Mouse (Mus musculus) gastrocnemius, postnatal 10 days (tissue): ENCODE data around the gene Ripor2. TPM values are rescaled to one million over a fixed set of nuclear protein-coding genes. Genes with fewer than 3 reads are reported as not detected.

Experiments used
- DNase-seq: peaks from one replicate; pipeline ENCODE4 v3.0.0; 2021; ENCODE audit warnings: mixed read lengths
- long read RNA-seq, 2 experiments: library from polyadenylated mRNA; stranded (forward); transcript quantifications; one replicate each; pipeline ENCODE4 v2.0.0; 2021
- total RNA-seq, 2 experiments: library from RNA; stranded (reverse); gene quantifications; 2 replicates each; pipeline ENCODE4 v1.2.3; 2021

Ripor2 gene
- total RNA-seq, result 10 to 100 TPM; 10.2 to 11.9 TPM
- long read RNA-seq, experiment 1, partial matches to known transcripts, result 3 of 14 reads
- long read RNA-seq, experiment 1, other reads (novel, unspliced or antisense), result 11 of 14 reads
- long read RNA-seq, experiment 2, partial matches to known transcripts, result 2 of 7 reads
- long read RNA-seq, experiment 2, other reads (novel, unspliced or antisense), result 5 of 7 reads

DNA sequence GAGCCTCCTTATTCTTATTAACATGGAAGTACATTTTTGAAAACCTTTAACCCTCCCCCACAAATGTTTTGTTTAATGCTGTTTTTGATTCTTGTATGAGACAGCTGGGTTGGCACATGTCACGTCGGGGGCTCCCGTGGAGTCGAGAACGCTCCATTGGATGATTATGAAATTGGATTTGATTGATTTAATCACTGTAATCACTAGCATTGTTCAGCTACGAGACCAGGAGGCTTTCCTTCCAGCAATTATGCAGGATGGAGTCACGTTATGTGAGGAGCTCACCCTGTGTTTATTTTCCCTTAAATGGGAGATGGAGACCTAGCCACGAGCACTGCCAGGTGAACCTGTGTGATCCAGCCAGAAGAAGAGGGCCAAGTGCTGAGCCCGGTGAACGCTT is at the start of gene Ripor2:
Gene Ripor2 (plus strand): TSS at position 357 of the 400 bp plus-strand sequence.
- no peak for DNase-seq

DNA sequence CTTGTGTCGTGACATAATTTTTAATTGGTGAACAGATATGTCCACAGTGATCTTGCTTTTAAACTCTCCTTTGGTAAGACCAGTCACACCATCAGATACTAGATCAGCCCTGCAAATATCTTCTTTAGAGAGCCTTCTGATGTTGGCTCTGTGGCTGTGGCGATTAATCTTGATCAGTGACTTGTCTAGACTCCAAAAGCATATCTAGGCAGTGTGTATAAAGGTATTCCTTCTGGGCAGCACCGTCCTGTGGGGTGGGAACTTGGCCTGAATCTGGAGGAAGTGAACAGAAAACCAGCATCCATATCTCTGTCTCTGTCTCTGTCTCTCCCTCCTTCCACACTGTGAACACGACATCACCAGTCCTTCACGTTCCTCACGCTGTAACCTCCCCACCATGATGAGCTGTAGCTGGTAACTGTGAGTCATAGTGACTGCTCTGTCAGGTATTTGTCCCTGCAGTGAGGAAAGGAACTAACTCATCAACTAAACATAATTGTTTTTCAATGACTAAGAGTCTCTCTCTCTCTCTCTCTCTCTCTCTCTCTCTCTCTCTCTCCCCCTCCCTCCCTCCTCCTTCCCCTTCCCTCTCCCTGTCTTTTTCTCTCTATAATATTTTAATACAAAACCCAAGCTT is 45.3 kb upstream of the Ripor2 start:
- no peak for DNase-seq

DNA sequence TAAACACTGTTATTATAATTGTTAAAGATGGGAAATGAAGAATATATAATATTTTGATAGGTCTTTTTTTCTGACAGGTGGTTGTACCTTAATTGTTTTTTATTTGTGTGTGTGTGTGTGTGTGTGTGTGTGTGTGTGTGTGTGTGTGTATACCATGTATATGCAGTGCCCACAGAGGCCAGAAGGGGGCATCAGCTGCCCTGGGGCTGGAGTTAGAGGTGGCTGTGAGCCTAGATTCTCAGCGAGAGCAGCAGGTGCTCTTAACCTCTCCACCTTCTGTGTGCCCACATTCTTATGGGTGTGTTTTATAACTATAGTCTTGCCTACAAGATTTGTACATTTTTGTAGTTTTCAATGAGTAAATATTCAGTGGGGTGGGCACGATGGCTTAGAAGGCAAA is 44.0 kb upstream of the Ripor2 start:
- DNase-seq, result no peak

DNA sequence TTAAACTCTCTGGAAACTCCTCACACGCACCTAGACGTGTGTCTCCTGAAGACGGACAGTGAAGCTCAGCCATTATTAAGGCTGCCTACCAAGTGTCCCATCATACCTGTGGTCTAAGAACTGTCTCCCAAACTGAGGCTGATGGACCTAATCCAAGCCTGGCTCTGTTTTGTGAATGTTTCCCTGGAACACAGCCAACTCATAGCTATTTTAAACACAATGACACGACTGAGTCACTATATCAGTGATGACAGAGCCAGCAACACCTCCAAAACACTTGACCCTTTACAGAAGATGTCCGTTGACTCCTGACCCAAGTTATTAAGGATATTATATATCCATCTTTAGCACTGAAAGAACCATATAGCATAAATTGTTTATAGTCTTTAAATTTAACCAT is 43.0 kb upstream of the Ripor2 start:
- no peak for DNase-seq

DNA sequence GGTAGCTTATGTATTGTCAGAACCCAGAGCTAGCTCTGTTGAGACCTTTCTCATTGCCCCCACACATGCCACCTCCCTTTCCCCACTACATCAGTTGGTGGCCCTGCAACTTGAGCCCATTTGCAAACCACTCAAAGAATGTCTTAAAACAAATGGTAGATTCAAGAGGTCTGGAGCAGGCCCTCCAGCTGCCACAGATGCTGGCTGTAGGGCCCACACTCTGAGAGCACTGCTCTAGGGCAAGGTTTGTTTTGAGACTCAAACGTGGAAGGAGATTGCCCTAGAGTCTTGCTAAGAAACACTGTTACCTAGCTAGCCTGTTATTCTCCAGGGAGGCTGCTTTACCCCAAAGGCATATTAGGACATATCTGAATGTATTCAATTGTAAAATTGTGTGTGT is 36.3 kb upstream of the Ripor2 start:
- DNase-seq, result no peak

DNA sequence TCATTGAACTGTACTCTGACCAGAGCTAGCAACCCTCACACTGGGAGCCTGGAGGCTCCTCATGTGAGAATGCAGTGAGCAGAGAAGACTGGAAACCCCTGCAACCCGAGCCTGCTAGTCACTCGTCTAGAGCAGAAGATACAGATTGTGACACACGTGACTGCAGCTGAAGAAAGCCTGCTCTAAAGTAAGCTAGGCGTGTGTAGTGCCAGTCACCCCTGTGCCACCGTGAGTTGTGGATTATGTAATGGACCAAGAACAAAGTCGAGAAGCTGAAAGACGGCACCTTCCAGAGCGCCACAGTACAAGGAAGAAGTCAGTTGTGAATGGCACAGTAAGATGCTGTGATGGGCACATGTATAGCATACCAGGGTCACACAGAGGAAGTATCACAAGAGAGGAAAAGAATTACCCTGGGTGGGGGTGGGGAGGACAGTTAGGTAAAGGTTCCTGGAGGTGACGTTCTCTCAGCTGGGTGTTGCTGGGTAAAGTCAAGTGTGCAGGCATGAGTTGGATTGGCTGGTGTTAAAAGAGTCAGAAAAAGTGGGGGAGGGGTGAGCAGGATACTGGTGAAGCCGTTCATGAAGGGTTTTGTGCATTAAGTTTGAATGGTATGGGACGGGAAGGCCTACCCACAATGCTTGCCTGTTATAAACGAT is 35.1 kb upstream of the Ripor2 start:
- DNase-seq, result no peak

DNA sequence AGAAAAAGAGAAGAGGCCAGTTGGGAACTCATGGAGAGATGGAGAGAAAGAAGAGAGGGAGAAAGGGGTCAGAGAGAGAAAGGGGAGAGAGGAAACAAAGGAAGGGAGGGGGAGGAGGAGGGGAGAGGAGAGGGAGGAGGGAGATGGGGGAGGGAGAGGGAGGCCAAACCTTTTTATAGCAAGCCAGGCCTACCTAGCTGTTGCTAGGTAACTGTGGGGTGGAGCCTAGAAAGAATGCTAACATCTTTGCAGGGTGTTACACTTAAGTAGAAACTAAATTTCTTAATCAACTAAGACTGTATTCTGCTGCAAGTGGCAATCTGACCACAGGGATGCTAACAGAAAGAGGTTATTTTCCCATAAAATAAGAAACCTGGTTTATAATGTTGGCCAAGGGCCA is 33.1 kb upstream of the Ripor2 start:
- DNase-seq, result no peak

DNA sequence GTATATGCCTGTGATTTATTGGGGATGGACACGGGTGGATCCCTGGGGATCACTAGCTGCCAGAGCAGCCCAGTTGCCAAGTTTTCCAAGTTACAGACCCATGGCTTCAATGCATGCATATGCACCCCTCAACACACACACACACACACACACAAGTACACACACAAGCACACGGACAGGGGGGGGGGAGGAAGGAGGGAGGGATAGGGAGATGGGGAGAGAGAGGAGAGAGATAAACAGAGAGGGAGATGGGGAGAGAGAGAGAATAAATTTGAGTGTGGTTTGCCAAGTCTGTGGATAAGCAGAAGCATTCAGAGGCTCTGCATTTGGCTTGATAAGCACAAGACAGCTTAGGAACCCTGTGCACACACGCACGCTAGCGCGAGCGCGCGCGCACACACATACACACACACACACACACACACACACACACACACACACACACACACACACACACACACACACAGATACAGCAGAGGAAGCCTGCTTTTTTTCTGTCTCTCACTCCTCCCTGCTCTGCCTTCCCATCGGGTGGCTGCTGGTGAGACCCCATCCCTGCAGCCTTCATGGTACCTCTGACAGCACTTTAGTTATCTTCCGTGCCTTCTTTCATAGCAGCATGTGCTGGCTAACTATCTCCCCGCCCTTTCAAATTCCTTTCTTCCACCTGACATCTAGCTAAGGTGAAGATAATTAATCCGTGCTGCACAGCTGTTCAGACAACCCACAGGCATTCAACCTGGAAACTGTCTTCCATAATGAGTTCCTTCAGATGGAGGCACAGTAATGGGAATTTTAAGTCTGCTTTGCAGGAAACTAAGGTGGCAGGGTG is 30.7 kb upstream of the Ripor2 start:
- no peak for DNase-seq

DNA sequence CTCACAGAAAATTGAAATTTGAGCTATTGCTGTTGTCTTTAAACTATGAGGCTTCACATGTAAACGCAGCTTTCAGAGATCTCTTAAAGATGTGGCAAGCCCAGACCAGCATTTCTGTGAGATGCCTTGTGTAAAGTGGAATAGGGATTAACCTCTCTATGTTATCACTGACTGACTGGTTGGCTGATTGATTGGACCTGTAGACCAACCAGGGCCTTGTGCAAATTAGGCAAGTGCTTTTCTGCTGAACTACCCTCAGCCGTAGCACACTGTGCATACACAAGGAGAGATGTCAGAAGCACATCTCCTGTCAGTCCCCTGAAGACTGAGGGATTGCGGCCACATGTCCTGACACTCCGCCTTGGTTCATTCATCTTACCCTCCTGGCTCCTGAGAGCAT is 29.9 kb upstream of the Ripor2 start:
- no peak for DNase-seq

DNA sequence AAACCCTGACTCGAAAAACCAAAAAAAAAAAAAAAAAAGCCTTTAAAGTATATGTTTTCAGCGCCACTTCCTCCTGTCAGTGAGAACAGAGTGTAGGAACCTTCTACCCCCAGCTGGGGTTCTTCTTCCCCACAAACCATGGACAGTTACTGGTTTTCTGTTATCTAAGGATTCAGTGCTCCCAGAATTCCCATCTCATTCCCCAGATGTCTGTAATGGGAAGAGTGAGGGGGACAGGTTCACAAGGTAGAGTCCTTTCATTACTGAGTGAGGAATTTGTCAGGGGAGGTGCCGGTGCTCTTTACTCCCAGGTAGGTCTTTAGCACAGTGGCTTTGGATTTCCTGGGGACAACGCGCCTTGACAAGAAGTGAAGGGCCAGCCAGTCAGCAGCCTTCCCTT is 20.6 kb upstream of the Ripor2 start:
- no peak for DNase-seq

DNA sequence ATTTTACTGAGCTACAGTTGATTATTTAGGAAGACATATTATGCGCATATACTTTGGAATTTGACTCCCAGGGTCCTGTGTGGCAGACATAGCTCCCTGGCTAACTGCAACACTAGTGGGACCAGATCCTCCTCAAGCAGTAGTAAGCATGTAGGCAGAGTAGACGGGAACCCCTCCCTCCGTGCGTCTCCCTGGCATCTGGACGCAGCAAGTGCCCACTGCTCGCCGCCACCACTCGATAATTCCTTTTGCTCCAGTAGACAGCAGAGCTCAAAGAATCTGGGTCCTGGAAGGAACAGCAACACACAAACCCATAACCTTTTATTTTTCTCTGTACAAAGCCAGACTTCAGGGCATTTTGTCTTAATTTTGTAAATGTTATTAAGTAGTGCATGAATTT is 17.3 kb upstream of the Ripor2 start:
- DNase-seq, result no peak

DNA sequence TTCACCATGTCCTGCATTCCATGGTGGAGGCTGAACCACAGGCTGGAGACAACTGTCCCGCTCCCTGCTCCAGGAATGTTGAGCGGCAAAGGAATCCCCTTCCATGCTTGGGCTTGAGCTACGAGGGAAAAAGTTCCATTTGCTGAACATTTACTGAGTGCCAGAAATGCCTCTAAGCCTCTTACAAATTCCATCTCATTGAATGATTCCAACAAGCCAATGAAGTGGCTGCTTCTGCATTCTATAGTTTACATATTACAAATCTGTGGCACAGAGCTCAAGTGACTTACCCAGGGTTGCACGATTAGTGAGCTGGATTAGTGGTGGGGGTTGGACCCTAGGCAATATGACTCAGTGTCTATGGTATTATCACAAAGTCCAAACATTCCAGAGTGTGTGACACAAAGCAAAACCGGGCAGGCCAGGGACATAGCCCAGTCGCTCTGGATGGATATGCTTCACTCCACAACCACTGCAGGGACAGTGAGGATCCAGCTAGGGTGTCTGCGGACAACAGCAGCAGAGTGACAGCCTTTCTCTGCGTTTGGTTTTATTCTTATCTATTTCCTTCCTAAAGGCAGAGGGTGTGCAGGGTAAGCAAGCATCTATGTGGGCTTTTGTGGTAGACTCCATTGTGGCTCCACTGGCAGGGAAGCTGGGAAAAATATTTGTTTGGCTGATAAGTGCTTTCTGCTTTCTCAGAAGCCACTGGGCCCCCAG is 16.6 kb upstream of the Ripor2 start:
- no peak for DNase-seq

DNA sequence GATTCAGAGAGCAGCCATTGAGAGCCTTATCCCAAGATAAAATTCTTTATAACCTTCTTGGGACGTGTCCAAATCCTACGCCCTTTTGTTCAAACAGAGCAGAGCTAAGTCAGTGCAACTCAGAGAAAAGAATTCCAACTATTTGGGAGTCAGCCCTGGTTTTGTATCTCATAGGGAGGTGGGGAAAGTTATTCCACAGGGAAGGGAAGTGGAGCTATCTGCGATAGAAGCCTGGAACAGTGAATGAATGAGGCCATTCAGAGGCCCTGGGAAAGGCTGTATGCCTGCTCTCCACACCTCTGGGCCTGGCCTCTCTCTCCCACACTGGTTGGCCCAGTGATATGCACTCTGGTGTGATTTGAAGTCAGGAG is 16.1 kb upstream of the Ripor2 start:
- no peak for DNase-seq

DNA sequence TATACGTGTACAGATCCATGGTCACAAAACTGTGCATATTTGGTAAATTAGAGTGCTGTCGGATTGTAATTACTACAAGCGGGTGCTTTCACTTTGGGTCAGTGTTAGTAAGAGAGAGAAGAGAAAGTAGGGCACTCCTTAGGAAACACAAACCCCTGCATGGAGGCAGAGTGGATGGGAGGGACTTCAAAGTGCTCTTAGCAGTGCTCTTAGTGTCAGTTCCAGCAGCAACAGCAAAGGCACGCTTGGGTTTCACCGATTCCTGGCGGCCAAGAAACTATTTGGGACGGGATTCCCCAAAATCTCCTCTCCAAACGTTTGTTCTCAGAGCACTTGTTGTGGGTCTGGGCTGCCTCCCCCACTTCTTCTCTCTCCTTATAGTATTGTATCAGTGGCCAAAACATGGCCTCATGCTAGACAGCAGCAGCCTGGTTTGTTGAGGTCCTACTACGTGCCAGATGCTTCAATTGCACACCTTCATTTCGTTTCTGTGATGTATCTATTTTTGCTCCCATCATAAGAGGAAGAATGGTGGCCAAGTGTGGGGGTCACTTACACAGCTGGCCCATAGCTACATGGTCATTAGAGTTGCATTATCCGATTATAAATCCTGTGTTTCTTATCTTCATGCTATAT is 14.7 kb upstream of the Ripor2 start:
- DNase-seq, result no peak

DNA sequence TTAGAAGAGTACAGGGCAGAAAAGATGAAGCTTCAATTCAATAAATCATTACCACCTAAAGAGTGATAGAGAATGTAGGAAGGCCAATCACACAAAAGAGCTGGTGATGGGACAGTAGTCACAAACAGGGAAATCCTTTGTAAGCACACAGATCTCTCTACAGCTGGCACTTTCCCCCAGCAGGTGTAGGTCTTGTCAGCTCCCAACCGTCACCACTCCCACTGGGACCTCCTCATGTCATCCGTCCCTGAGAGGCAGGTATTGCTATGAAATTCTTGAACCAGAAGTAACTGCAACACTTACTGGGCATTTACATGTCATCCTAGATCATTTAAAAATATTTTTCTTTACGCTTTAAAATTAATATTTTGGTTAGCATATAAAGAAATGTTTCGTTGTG is 12.9 kb upstream of the Ripor2 start:
- DNase-seq, result no peak

DNA sequence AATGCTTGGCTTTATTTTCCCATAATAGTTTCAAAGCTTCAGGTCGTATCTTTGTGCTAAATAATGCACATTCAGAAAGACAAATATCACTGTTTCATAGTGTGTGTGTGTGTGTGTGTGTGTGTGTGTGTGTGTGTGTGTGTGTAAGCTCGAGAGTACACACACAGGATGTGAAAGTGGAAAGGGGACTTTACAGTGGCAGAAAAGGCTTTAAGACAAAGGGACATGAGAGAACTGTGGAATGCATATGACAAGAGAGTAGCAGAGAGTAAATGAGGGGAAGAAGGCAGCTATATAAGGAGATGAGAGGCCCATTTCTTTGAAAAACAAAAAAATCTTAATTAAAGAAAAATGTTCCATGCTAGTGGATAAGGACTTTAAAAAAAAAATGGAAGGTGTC is 11.3 kb upstream of the Ripor2 start:
- no peak for DNase-seq

DNA sequence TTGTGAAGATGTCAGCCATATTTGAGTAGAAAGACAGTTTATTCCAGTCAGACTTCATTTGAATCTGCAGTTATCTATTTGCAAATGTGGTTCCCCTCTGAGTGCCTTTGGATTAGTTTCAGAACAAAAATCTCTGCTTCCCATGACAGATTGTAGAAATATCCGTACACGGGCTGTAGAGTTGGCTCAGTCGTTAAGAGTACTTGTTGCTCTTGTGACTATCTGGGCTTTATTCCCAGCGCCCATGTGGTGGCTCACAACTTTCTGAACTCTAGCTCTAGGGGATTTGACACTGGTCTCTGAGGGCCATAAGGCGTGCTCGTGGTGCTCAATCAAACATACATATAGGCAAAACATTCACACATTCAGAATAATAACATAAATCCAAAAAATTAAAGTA is 10.1 kb upstream of the Ripor2 start:
- no peak for DNase-seq

DNA sequence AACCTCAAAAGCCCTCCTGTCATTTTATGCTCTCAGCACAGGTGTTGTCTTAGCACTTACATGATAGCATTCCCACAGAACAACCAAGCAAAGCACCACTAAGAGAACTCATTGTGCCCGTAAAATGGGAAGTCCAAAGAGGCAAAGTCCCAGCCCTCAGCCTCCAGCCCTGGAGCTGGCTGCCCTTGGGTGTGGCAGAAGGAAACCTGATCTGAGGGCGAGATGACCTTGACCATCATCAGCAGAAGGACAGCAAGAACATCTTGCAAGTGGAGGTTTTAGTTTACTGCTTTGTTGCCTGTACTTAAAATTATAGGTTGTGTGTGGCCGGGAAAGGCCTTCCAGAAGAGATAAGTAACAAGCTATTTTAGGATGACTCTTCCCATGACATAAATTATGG is 6.9 kb upstream of the Ripor2 start:
- no peak for DNase-seq

DNA sequence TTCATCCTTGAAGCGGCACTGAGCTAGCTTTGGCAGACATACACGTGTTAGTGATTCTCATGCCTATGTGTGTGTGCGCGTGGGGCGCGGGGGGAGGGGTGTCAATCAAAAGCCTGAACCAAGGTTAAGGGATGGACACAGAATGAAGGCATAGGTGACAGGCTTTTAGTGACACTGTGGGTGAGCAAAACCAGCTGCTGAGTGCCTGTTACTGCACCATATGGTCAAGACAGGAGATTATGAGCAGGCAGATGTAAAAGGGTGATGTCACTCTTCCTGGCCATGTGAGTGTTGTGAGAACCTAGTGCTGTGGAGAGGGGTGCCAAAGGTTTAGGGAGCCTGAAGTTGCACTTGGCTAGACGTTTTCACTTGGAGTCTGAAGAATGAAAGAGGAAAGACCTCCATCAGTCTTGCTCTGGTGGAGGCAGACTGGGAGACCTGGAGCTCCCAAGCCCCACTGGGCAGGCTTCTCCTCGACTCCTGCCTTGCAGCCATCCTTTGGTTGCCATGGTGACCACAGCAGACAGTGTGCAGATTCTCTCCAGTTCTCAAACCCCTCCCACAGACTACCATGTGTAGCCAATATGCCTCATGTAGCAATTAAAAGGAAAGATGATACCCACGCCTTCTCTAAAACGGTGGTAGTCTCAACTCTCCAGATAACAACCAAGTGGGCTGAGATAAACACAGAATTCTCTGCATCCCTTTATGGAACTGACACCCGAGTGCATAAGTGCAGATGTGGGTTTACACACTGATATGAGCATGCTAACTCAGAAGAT is 5.5 kb upstream of the Ripor2 start:
- no peak for DNase-seq

DNA sequence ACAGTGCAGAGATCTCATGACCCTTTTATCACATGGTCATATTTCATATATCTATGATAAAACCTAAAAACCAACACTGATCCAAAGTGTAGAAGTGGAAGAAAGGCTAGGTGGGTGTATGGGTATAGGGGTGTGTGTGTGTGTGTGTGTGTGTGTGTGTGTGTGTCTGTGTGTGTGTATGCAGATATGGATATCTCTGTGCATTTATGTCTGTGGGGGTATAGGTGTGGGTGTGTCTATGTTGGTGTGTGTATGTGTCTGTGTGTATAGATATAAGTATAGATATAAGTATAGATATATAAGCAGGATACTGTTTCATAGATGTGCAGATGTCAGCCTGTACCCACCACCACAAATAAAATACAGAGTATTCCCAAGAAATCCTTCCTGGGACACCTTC is 3.7 kb upstream of the Ripor2 start:
- DNase-seq, result no peak

DNA sequence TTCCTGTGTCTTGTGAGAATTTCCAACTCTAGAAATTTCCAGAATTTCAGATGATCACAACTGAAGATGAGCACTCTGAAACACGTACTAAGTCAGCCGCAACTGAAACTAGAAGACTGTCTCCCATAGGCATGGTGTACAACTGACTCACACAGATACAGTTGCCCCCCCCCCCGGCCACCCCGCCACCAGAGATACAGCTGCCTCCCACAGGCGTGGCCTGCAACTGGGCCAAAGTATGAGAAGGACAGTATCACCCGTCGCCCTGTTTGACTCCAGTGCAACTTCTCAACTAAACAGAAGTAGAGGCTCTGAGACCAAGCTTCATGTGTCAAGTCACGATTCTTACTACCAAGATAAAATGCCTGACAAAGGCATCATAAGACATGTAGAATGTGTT is 1.2 kb upstream of the Ripor2 start:
- DNase-seq, result no peak
